Mouse (Mus musculus) cerebral cortex, adult 2 months (tissue): ENCODE results near the gene 1810055G02Rik.

Source experiments
- WGBS: fragments of 180-500 bp; shearing (Covaris S2); methylation state at CpG from one replicate; pipeline ENCODE4 v1.1.7; 2018; 5-methylcytosine and 5-hydroxymethylcytosine counted together

Gene 1810055G02Rik

GRCm38 (mm10) chr19:3695006-3695405 is 13.1 kb upstream of the 1810055G02Rik start:
- 70% methylated on average over 3 of the region's 3 CpGs for WGBS

GRCm38 (mm10) chr19:3695471-3695870 is 12.6 kb upstream of the 1810055G02Rik start:
- WGBS: 86% methylated on average over 4 of the region's 4 CpGs

DNA sequence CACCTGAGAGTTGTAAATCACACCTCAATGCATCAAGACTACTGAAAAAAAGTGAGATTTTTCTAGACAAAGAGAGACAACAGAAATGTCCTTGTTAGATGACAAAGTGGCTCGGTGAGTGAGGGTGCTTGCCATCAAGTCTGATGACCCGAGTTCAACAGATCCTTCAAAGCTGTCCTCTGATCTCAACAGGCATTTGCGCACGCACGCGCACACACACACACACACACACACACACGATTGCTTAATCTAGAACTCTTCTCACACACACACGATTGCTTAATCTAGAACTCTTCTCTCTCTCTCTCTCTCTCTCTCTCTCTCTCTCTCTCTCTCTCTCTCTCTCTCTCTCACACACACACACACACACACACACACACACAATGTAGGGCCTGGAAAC is 12.1 kb upstream of the 1810055G02Rik start:
- WGBS: 89% methylated on average over 8 of the region's 8 CpGs

DNA sequence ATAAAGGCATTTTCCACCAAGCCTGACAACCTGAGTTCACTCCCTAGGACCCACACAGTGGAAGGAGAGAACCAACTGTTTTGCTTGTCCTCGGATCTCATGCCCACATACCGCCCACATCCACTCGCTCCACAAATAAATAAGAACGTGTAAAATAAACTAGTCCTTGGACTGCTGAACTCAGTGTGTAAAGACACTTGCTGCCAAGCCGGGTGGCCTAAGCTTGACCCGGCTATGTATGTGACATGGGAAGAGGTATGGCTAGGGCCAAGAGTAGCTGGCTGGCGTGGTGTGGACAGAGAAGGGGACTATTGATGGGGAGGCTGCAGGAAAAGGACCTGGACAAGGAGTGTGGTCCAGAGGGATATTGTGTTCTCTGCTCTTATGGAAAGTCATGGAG is 10.1 kb upstream of the 1810055G02Rik start:
- 78% methylated on average over 7 of the region's 7 CpGs for WGBS

GRCm38 (mm10) chr19:3699508-3700438 is 8.3 kb upstream of the 1810055G02Rik start:
- WGBS: 42% methylated on average over 6 of the region's 6 CpGs

DNA sequence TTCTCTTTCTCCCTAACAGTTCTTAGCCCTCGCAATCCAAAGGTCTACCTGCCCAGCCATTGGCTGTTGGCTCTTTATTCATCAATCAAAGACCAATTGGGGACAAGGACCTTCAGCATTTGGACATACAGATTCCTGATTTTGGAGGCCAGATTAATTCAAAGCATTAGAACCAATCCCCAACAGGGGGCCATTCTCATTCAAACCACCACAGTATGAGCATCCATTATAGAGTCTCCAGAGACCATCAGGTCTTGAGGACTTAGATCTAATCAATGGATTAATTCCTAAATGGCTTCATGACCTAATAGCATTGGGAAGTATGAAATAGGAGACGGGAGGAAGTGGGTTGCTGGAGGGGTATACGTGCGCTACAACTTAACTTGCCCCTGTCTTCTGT is 5.6 kb upstream of the 1810055G02Rik start:
- 91% methylated on average over 4 of the region's 4 CpGs for WGBS

GRCm38 (mm10) chr19:3706258-3706657 is 1.8 kb upstream of the 1810055G02Rik start:
- WGBS: 63% methylated on average over 1 of the region's 1 CpGs

- 16% methylated on average over 10 of the region's 10 CpGs for WGBS
Observed at GRCm38 (mm10) chr19:3707553-3707952, 540 bp upstream of the 1810055G02Rik start.

GRCm38 (mm10) chr19:3709013-3709787 is 1.1 kb downstream of the 1810055G02Rik start:
- 35% methylated on average over 10 of the region's 10 CpGs for WGBS

DNA sequence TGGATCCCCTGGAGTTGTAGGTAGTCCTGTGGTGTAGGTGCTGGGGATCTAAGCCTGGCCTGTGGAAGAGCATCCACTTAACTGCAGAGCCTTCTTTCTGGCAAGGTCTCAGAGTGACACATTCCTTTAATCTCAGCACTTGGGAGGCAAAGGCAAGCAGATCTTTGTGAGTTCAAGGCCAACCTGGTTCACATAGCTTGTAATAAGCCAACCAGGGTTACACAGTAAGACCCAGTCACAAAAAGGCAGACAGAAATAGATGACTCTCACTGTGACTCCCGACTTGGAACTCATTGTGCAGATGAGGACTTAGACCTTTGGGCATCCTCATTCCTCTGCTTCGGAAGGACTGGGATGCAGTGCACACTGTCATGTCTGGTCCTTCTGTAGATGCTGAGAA is 2.3 kb downstream of the 1810055G02Rik start:
- 90% methylated on average over 2 of the region's 2 CpGs for WGBS

DNA sequence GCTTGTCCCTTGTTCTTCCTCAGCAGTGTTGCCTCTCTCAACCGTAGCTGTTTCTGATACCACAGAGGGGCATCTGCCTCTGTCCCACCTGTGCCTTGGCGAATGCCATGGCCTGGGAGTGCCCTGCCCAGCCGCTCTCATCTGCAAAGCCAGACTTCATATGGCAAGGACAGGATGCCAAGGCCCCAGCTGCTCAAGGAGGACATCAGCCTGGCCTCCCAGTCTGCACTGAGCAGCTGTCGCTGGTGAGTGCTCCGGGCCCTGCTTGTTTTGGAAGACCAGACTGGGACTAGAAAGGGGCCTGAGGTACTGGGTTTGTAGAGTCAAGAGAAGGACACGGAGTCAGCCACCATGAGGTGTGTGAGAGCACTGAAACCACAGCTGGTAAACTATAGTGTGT is 6.3 kb downstream of the 1810055G02Rik start:
- 76% methylated on average over 6 of the region's 6 CpGs for WGBS

- WGBS: 46% methylated on average over 19 of the region's 19 CpGs
Observed at GRCm38 (mm10) chr19:3718481-3719361, 10.6 kb downstream of the 1810055G02Rik start.

DNA sequence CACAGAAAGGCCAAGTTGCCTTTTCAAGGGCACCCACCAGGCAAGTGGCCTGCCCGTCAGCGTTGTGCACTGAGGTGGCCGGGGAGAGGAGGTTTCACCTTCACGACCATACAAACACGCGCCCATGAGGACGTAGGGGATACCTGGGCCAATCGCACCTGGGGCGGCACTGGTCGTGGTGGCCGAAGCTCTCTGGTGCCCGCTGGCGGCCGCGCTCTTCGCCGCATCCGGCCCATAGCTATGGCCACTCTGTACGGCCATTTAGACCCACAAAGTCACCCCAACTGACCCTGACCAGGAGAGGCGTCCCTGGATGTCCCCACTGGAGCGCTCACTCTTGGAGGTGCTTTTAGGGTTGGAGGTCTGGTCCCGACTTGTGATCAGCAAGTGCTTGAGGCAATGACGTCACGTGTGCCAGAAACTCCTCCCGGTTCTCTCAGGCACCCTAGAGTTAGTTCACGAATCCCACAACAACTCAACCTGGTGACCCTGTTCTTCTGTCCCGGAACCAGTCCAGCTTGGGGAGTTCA is 11.3 kb downstream of the 1810055G02Rik start:
- under 1% methylated on average over 27 of the region's 27 CpGs for WGBS

DNA sequence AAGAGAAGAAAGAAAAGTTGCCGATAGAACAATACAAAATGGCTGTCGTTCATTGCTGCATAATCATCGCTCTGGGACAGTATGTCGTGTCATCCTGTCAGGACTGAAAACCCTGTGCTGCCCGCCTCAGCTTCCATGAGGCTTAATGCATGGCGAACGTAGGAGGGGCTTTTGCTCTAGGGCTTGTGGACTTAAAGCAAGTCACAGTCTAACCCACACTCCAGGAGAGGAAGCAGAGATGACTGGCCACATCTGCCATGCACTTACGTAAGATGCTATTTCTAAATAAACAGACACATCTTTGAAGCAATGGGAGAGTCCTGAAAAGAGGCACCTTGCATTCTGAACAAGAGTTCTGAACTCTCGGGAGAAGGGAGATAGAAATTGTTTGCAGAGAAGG is 15.1 kb downstream of the 1810055G02Rik start:
- 91% methylated on average over 9 of the region's 9 CpGs for WGBS

- 79% methylated on average over 4 of the region's 4 CpGs for WGBS
Observed at GRCm38 (mm10) chr19:3723904-3724303, 15.8 kb downstream of the 1810055G02Rik start.

DNA sequence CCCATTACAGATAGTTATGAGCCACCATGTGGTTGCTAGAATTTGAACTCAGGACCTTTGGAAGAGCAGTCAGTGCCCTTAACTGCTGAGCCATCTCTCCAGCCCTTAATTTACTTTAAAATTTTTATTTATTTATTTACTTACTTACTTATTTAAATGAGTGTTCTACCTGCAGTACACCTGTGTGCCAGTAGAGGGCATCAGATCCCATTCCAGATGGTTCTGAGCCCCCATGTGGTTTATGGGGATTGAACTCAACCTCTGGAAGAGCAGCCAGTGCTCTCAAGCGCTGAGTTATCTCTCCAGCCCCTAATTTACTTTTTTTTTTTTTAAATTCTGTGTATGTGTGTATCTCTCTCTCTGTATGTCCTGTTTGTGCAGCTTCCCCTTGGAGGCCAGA is 16.7 kb downstream of the 1810055G02Rik start:
- WGBS: 44% methylated on average over 1 of the region's 1 CpGs

GRCm38 (mm10) chr19:3728901-3729300 is 20.8 kb downstream of the 1810055G02Rik start:
- WGBS: 81% methylated on average over 2 of the region's 2 CpGs

GRCm38 (mm10) chr19:3730781-3731646 is 22.9 kb downstream of the 1810055G02Rik start:
- 86% methylated on average over 7 of the region's 7 CpGs for WGBS

GRCm38 (mm10) chr19:3736001-3736400 is 27.9 kb downstream of the 1810055G02Rik start:
- 92% methylated on average over 3 of the region's 3 CpGs for WGBS

DNA sequence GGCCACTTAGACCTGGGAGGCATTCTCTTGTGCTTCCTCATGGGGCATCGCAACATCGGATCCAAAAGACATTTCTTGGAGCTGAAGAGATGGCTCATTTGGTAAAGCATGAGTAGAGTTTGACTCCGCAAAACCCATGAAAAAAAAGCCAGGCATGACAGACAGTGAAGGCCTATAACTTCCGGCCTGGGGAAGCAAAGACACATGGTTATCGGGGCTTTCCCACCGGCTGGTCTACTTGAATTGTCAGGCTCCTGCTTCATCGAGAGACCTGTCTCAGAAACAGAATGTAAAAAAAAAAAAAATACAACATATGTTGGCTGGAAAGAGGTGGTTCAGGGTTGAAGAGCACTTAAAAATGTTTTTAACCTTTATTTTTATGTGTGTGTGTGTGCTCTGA is 31.6 kb downstream of the 1810055G02Rik start:
- WGBS: 96% methylated on average over 7 of the region's 7 CpGs
